Mouse (Mus musculus) cerebellum, adult 2 months (tissue): ENCODE data around the gene Paqr6. TPM values are rescaled to one million over a fixed set of nuclear protein-coding genes. Genes with fewer than 3 reads are reported as not detected.

ENCODE experiments used
- DNase-seq, 2 experiments: peaks; one replicate each; pipeline ENCODE4 v3.0.0; 2021
- H3K27ac ChIP-seq: fragments of 200-500 bp; 2 replicates; pipeline ENCODE4 v1.5.1; 2012; ENCODE audit warnings: low read length, control low read depth, inconsistent platforms; ENCODE audit not compliant: insufficient read depth
- H3K27me3 ChIP-seq: fragments of 200-500 bp; 2 replicates; pipeline ENCODE4 v1.6.1; 2012; ENCODE audit warnings: inconsistent platforms, mild to moderate bottlenecking, low read length, moderate library complexity; ENCODE audit not compliant: control insufficient read depth, insufficient read depth
- H3K4me1 ChIP-seq: fragments of 200-500 bp; 2 replicates; pipeline ENCODE4 v1.6.1; 2011; ENCODE audit warnings: low read length; ENCODE audit not compliant: control insufficient read depth, insufficient read depth
- H3K4me3 ChIP-seq: fragments of 200-500 bp; replicated peaks from 2 replicates; pipeline ENCODE3; 2011; ENCODE audit warnings: mild to moderate bottlenecking, low read depth, low read length, control low read depth; ENCODE audit not compliant: insufficient read depth
- CTCF ChIP-seq: fragments of 200-500 bp; IDR thresholded peaks from 2 replicates; pipeline ENCODE4 v1.5.1; 2011; ENCODE audit warnings: low read depth, mild to moderate bottlenecking, control low read depth, low read length, moderate library complexity, borderline replicate concordance; ENCODE audit not compliant: insufficient read depth
- POLR2A ChIP-seq: fragments of 200-500 bp; IDR thresholded peaks from 2 replicates; pipeline ENCODE4 v1.6.1; 2011; ENCODE audit warnings: low read length, control low read depth, borderline replicate concordance; ENCODE audit not compliant: insufficient read depth
- WGBS: fragments of 180-500 bp; shearing (Covaris S2); methylation state at CpG from one replicate; pipeline ENCODE4 v1.1.7; 2018; 5-methylcytosine and 5-hydroxymethylcytosine counted together
- polyA plus RNA-seq: library from polyadenylated mRNA; depleted of rRNA; stranded (reverse); fragments of >200 nt; gene quantifications from 2 replicates; pipeline ENCODE4 v1.2.3, GENCODE M21; 2012

Gene Paqr6
- polyA plus RNA-seq, 1 experiment, result 74.2 TPM

GRCm38 (mm10) chr3:88395742-88396141 is 31.4 kb downstream of the Paqr6 start:
- WGBS, result 90% methylated on average over 8 of the region's 8 CpGs
- Histone ChIP-seq H3K27ac (no peak overlapping the region), H3K4me3 (no peak overlapping the region), H3K4me1 (peaks cover 22% of the 10 kb centered on the region), H3K27me3 (no peaks in the 10 kb centered on the region)
- DNase-seq, result no peak
- TF ChIP-seq CTCF (no peak), POLR2A (no peak)

GRCm38 (mm10) chr3:88398666-88399065 is 34.3 kb downstream of the Paqr6 start:
- Histone ChIP-seq H3K27ac (no peak overlapping the region), H3K27me3 (no peaks in the 10 kb centered on the region), H3K4me3 (no peak overlapping the region), H3K4me1 (peaks cover 21% of the 10 kb centered on the region)
- peak; percentile 82 to 89 for DNase-seq
- TF ChIP-seq POLR2A, result no peak
- TF ChIP-seq CTCF, result no peak
- 19% methylated on average over 2 of the region's 2 CpGs for WGBS

GRCm38 (mm10) chr3:88403522-88404230 is 39.3 kb downstream of the Paqr6 start:
- Histone ChIP-seq H3K4me1 (peaks cover 4% of the 10 kb centered on the region; the same call in 1 of the 2 replicates), H3K4me3 (no peak overlapping the region), H3K27me3 (no peaks in the 10 kb centered on the region), H3K27ac (no peak overlapping the region)
- DNase-seq, result no peak
- 93% methylated on average over 10 of the region's 10 CpGs for WGBS
- no peak for TF ChIP-seq CTCF
- TF ChIP-seq POLR2A, result no peak

- Histone ChIP-seq H3K27me3 (no peaks in the 10 kb centered on the region), H3K4me3 (no peak overlapping the region), H3K27ac (no peak overlapping the region), H3K4me1 (peaks cover 9% of the 10 kb centered on the region)
- DNase-seq, result peak; percentile 68 to 70
- TF ChIP-seq POLR2A (no peak), CTCF (peak; percentile 95)
- 0% methylated on average over 2 of the region's 2 CpGs for WGBS
Observed at GRCm38 (mm10) chr3:88407090-88407489, 42.7 kb downstream of the Paqr6 start.

- no peak for DNase-seq
- TF ChIP-seq POLR2A (no peak), CTCF (no peak)
Observed at GRCm38 (mm10) chr3:88407529-88407928, 43.1 kb downstream of the Paqr6 start.

GRCm38 (mm10) chr3:88408953-88409352 is 44.6 kb downstream of the Paqr6 start:
- H3K4me1 ChIP-seq, result peaks cover 17% of the 10 kb centered on the region
- TF ChIP-seq CTCF, result no peak
- TF ChIP-seq POLR2A, result no peak
- 53% methylated on average over 5 of the region's 5 CpGs for whole genome bisulfite sequencing
- no peak overlapping the region for H3K27ac ChIP-seq
- no peak overlapping the region for H3K4me3 ChIP-seq
- no peak for DNase-seq
- H3K27me3 ChIP-seq, result no peaks in the 10 kb centered on the region

More at GRCm38 (mm10) chr3:88407529-88407928, 43.1 kb downstream of the Paqr6 start:
- Histone ChIP-seq H3K27me3 (no peaks in the 10 kb centered on the region), H3K4me1 (peaks cover 9% of the 10 kb centered on the region), H3K27ac (no peak overlapping the region), H3K4me3 (no peak overlapping the region)
- 47% methylated on average over 7 of the region's 7 CpGs for WGBS

- Histone ChIP-seq H3K27ac (peak within 1 kb of the TSS; percentile 77), H3K4me3 (peak within 1 kb of the TSS; percentile 72), H3K27me3 (no peaks in the 10 kb centered on the region), H3K4me1 (peaks cover 17% of the 10 kb centered on the region)
- no peak for TF ChIP-seq CTCF
- TF ChIP-seq POLR2A, result peak; percentile 85
- DNase-seq, result peak; percentile 87 to 89
- WGBS, result under 1% methylated on average over 54 of the region's 54 CpGs
Observed at GRCm38 (mm10) chr3:88409741-88410644, 45.6 kb downstream of the Paqr6 start, which contains the start of gene Pmf1. TSS of gene Pmf1 (minus strand) at chr3:88410331.
